Mouse (Mus musculus): ENCODE measurements around the gene Hpca.

- TF ChIP-seq POLR2A (IDR thresholded peaks at IDR 0.05; ENCODE audit: extremely low read depth, insufficient read depth, low read length) (no peak), CTCF (IDR thresholded peaks at IDR 0.05; ENCODE audit: extremely low read depth, insufficient read depth, low read length) (no peak)
Observed at GRCm38 (mm10) chr4:129125736-129126451, 4.1 kb upstream of the Hpca start.

All from cortical plate, adult 2 months (tissue).